Mouse (Mus musculus) hindbrain, embryonic 11.5 days (tissue): ENCODE measurements at regions not wholly inside any gene's neighbourhood (a gene's known extent, or its start where the extent isn't known, plus 50 kb on each side); places are given as distances from the start of the nearest gene placed in this dataset.
"Not testable (repeated sequence)": the region's sequence is repeated elsewhere in the genome, so short reads cannot be mapped to it uniquely, and the experiment has no call there.

Experiments used
- ATAC-seq: fragments of 200-750 bp; cut with Nextera tagmentation; 2 replicates; pipeline ENCODE4 v1.8.0; 2017; ENCODE audit warnings: mild to moderate bottlenecking, moderate TSS enrichment, moderate library complexity; ENCODE audit not compliant: low FRiP score
- DNase-seq: peaks from one replicate; pipeline ENCODE4 v3.0.0-alpha.2; 2015; ENCODE audit warnings: low spot score
- H3K27ac ChIP-seq: fragments of 300-500 bp; sonication (generic); 2 replicates; pipeline ENCODE4 v1.5.1; 2014; ENCODE audit warnings: mild to moderate bottlenecking, low read depth, low read length
- H3K27me3 ChIP-seq: fragments of 300-500 bp; sonication (generic); 2 replicates; pipeline ENCODE4 v1.6.1; 2014; ENCODE audit warnings: mild to moderate bottlenecking, low read length, moderate library complexity, mixed read lengths; ENCODE audit not compliant: control insufficient read depth, insufficient read depth
- H3K36me3 ChIP-seq: fragments of 300-500 bp; sonication (generic); 2 replicates; pipeline ENCODE4 v1.6.1; 2014; ENCODE audit warnings: mild to moderate bottlenecking, low read length, moderate library complexity, mixed read lengths; ENCODE audit not compliant: control insufficient read depth, insufficient read depth
- H3K4me1 ChIP-seq: fragments of 300-500 bp; sonication (generic); replicated peaks from 2 replicates; pipeline ENCODE4 v1.6.1; 2014; ENCODE audit warnings: low read length, mixed read lengths; ENCODE audit not compliant: control insufficient read depth, insufficient read depth
- H3K4me2 ChIP-seq: fragments of 300-500 bp; sonication (generic); replicated peaks from 2 replicates; pipeline ENCODE4 v1.6.1; 2014; ENCODE audit warnings: mild to moderate bottlenecking, low read depth, low read length
- H3K4me3 ChIP-seq: fragments of 300-500 bp; sonication (generic); 2 replicates; pipeline ENCODE4 v1.5.1; 2014; ENCODE audit warnings: low read depth, low read length
- H3K9ac ChIP-seq: fragments of 300-500 bp; sonication (generic); 2 replicates; pipeline ENCODE4 v1.6.1; 2014; ENCODE audit warnings: low read depth, low read length
- H3K9me3 ChIP-seq: fragments of 300-500 bp; sonication (generic); 2 replicates; pipeline ENCODE4 v1.6.1; 2016; ENCODE audit warnings: low read length; ENCODE audit not compliant: control insufficient read depth
- WGBS: fragments of 180-500 bp; shearing (Covaris S2); extraction: QIAGEN DNeasy Blood & Tissue Kit; methylation state at CpG from one replicate; pipeline ENCODE4 v1.1.7; 2014; 5-methylcytosine and 5-hydroxymethylcytosine counted together

DNA sequence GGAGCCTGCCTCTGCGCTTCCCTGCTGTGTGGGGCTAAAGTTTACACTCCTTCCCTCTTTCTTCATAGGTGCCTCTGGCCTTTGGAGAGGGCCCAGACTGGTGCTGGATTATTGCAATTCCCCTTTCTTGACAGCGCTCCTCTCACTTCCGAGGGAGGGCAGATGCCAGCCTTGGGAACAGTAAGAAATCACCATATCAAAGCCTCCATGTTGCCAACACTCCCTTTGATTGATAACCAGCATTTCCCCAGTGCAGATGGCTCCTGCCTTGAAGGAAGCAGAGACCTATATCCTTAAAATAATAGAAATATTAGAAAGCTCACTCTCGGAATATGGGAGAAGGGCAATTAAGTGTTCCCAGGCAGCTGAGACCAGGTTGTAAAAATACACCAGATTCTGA lies 63.1 kb upstream of the Cep295 start:
- Histone ChIP-seq H3K27ac (no peak overlapping the region), H3K9me3 (no peaks in the 10 kb centered on the region), H3K27me3 (no peaks in the 10 kb centered on the region), H3K4me1 (no peaks in the 10 kb centered on the region), H3K4me2 (no peak overlapping the region), H3K9ac (no peak overlapping the region), H3K4me3 (no peak overlapping the region), H3K36me3 (no peaks in the 10 kb centered on the region)
- no peak for DNase-seq
- ATAC-seq = peak; percentile 62
- WGBS = 47% methylated on average over 4 of the region's 4 CpGs

DNA sequence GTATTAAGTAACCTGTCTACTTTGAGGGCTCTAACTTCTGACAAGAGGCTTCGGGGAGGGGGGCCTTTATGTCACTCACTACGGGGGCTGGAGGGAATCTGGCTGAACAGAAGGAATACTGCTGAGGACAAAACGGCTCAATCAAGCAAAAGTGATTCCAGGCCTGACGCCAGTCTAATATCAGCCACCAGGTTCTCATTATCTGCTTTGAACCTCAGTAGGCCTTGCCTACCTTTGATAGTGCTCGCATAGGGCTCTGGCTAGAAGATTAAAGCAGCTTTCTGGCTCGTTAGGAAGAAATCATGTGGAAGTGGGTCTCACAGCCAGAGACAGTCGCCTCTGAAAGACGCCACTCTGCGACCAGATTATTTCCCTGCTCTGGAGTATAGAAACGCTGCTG lies 64.3 kb upstream of the Cep295 start:
- DNase-seq (peak; percentile 13), ATAC-seq (peak; percentile 33; the same call in 1 of the 2 replicates)
- no peak overlapping the region for H3K4me2 ChIP-seq

GRCm38 (mm10) chr9:15434279-15434678 lies 59.0 kb upstream of the Smco4 start:
- not testable (repeated sequence) for H3K27ac ChIP-seq, H3K9ac ChIP-seq, H3K9me3 ChIP-seq, ATAC-seq, H3K36me3 ChIP-seq, H3K27me3 ChIP-seq, H3K4me3 ChIP-seq, H3K4me1 ChIP-seq, H3K4me2 ChIP-seq
- DNase-seq = peak; percentile 25
- 60% methylated on average over 11 of the region's 11 CpGs for WGBS

More for the DNA sequence above, 64.3 kb upstream of the Cep295 start:
- Histone ChIP-seq H3K4me3 (no peak overlapping the region), H3K9me3 (no peaks in the 10 kb centered on the region), H3K27ac (no peak overlapping the region), H3K4me1 (no peaks in the 10 kb centered on the region), H3K27me3 (no peaks in the 10 kb centered on the region), H3K36me3 (no peaks in the 10 kb centered on the region), H3K9ac (no peak overlapping the region)
- 33% methylated on average over 10 of the region's 10 CpGs for WGBS

DNA sequence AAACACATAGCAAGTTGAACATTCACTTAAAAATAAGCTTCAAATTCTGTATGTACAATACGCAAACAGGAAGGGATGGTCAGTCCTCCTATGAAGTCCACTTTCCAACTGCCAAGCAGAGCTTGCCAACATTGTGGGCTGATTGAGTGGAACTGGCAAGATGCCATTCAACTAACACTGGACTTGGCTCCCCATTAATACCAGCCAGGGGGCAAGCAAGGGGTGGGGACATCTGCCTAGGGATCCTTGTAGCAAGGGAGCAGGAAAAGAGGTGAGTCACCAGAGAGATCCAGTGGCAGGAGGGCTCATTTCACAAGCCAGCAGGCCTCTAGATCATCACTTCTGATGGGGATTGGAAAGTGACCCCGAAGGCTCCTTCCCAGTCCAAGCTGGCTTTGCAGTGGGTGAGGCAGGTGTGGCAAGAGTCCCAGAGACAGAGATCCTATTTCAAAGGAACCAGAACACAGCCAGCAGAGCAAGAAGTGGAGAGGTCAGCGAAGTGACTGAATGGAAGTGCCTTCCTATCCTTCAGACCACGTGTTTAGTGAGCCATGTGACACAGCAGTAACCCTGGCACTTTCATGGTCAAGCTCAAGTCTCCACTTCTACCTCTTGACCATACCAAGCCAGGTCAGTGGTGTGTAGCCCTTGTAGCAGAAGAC lies 53.8 kb upstream of the Smco4 start:
- no peak overlapping the region for H3K9ac ChIP-seq
- DNase-seq = no peak
- no peaks in the 10 kb centered on the region for H3K4me1 ChIP-seq
- WGBS = 68% methylated on average over 4 of the region's 4 CpGs
- ATAC-seq = no peak
- H3K36me3 ChIP-seq = no peaks in the 10 kb centered on the region
- no peak overlapping the region for H3K27ac ChIP-seq
- H3K9me3 ChIP-seq = no peaks in the 10 kb centered on the region
- no peaks in the 10 kb centered on the region for H3K27me3 ChIP-seq
- no peak overlapping the region for H3K4me3 ChIP-seq
- H3K4me2 ChIP-seq = no peak overlapping the region

DNA sequence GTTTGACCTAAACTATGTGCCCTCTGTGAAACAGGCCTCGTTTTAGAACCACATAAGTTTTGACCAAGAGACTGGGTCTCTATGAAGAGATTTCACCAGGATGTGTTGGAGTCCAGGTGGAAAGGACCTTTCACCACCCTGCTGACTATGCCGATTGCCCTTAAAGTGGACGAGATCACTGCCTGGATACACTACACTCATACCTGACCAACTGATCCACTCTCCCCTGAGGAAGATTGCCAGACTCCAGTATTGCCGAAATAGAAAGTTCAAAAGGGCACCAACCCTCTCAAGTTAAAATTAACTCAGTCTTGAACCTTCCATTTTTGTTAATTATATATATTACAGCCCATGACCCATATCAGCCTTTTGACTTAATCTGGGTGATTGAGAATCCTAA lies 51.1 kb upstream of the Smco4 start:
- Histone ChIP-seq H3K27ac (no peak overlapping the region), H3K4me3 (no peak overlapping the region), H3K9me3 (no peaks in the 10 kb centered on the region), H3K36me3 (no peaks in the 10 kb centered on the region), H3K9ac (no peak overlapping the region), H3K27me3 (no peaks in the 10 kb centered on the region), H3K4me2 (no peak overlapping the region), H3K4me1 (no peaks in the 10 kb centered on the region)
- WGBS = 87% methylated on average over 4 of the region's 4 CpGs
- no peak for DNase-seq
- ATAC-seq = no peak
